Mouse (Mus musculus): ENCODE results near the gene Alpl.

Alpl gene

DNA sequence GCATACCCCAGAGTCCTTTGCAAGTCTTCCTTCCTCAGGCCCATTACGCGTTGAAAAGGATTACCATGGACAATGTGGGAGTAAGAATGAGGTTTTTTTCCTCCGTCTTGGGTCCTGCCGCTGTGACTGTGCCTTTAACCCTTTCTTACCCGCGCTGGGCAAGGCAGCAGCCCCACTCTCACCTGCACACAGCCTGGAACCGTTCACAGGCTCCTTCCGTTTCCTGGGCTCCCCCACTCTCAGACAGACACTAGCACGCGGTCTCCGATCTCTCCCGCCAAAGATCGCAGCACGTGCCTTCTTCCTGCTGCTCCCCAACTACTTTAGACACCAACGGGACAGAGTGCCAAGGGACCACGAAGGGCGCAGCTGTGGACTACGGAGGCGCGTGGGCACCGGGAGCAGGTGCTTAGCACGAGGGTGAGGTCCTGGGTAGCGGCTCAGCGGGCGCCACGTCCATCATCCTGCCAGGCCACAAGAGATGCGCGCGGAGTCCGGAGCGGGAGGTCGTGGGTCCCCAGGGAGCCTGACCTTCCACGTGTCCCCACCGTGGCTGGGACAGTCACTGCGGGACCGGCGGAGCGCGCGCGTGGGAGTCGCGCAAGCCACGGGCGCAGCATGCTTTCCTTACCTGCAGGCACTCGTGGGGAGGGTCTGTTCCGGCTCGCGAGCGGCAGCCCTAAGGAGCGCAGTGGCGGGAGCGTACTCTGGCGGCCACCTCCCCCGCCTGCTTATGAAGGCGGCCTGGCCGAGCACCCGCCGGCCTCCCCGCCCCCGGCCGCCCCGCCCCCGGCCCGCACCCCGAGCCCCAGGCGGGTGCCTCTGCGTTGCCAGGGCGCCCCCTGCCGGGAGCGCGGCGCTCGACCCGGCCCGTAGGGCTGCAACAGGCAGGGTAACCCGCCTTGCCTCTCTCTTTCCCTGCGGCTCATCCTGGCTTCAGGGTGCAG is at the start of gene Alpl:
Gene Alpl (minus strand): TSS at position 774 of the 947 bp plus-strand sequence.
- peak; percentile 58 for DNase-seq

DNA sequence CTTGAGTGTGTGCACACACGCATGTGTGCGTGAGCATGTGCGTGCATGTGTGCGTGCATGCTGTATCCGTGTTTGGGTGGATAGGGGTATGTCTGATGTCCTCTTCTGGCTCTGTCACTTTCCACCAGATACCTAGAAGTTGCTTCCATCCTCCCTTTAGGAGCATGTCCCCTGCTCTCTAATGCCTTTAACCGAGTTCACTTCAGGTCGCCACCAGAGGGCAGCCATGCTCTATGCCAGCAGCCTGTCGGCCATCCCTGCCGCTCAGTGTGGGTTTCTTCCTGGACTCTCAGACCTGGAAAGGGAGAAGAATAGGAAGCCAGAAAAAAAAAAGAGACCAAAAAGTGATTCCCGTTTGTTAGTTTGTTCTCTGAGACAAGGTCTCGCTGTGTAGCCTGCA is 48.5 kb upstream of the Alpl start:
- DNase-seq, result peak; percentile 84

DNA sequence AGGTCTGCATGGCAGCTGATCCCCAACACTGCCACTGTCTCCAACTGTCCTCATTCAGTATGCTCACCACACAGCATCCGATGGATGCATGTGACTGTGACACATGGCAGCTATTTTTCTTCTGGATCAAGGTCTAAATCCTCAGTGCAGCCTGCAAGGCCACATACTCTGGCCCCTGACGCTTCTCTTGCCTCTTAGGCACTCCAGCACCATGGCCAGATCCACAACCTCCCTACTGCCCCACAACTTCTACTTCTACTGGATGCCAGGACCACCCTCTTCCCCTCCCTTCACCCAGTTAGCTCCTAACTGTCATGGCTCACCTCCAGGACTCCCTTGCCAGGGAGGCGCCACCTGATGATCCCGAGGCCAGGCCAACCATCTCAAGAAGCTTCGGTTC is 43.3 kb upstream of the Alpl start:
- DNase-seq, result no peak

DNA sequence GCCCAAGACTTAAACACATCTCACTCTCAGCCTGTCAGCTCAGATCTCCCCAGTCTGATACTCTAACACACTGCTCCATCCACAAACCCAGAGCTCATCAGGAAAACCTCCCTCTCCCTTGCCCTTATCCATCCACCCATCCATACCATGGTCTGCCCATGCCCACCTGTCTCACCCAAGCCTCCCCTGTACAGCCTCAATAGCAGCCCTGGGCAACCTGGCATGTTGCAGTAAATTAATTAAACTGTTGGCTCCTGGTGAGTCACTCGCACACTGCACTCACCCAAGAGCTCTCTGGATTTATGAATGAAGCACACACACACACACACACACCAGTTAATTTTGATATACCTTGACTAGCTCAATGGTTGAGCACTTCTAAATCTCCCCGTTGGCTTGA is 42.6 kb upstream of the Alpl start:
- DNase-seq, result no peak

DNA sequence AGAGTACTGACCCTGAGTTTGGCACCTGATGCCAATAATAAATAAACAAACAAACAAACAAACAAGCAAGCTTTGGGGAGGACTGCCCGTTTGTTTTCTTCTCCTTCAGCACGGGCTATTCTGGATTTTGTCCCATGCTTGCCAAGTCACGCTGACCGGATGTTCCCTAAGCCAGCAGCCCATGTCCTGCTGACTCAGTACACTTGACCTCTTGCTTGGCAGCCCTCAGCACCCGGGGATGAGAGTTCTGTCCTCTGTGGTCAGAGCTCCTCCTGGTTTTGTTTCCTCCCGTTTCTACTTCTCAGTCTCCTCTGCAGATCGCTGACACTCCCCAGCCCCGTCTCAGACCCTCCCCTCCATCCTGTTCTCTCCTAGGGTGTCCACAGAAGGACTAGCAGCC is 41.6 kb upstream of the Alpl start:
- no peak for DNase-seq

DNA sequence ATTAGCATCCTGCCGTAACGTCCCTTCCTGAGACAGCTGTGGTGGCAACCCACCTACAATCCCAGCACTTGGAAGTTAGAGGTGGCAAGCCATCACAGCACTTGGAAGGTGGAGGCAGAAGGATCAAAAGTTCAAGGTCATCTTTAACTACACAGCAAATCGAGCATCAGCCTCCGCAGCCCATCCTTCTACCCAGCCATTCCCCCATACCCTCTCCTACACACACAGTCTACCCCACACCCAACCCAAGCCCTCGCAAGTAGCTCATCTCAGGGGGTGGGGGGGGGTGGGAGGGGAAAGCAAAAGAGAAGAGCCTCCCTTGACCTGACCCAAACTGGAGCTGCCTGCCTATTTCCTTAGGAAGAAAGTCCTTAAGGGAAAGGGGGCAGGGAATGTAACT is 40.6 kb upstream of the Alpl start:
- no peak for DNase-seq

DNA sequence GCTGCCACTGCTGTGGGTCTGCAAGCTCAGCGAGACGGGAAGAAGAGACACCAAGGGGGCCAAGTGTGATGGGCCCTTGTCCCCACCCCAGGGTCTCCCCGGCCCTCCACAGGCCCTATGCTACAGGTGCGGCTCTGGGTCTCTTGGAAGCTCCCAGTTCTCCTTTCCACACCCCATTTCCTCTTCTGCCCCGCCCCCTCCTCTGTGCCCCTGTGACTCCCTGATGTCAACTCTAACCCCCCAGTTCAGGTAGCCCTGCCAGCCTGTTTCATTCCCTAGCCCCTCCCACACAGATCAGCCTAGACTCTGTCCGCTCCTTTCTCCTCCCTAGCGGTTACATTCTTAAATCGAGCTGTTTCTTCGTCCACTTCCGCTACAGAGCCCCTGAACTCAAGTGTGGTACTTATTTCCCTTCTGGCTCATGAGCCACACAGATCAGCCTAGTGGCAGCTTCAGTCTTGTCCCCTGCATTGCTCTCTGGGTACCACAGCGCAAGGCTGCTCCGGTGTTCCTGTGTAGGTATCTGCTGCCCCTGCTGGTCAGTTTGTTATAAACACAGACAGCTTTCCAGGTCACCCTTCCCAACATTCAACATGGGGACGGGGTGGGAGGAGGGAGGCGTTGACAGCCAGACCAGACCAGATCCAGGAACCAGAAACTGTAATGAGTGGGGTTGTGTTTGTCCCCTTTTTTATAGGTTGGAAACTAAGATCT is 39.6 kb upstream of the Alpl start:
- DNase-seq, result peak; percentile 79

DNA sequence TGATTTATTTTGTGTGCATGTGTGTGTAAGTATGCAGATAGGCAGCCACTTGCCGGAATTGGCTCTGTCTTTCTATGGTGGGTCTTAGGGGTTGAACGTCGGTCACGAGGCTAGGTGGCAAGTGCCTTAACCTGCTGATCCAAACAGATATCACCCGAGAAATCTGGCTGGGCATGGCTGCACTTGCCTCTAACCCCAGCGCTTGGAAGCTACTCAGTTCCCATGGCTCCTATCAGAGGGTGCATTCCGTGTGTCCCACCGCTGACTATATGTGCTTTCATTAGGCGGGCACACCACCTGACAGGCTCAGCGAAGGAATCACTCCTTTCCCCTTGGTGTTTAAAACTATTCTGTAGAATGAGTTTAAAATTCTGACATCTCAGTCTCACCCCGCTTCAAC is 35.4 kb upstream of the Alpl start:
- DNase-seq, result no peak

DNA sequence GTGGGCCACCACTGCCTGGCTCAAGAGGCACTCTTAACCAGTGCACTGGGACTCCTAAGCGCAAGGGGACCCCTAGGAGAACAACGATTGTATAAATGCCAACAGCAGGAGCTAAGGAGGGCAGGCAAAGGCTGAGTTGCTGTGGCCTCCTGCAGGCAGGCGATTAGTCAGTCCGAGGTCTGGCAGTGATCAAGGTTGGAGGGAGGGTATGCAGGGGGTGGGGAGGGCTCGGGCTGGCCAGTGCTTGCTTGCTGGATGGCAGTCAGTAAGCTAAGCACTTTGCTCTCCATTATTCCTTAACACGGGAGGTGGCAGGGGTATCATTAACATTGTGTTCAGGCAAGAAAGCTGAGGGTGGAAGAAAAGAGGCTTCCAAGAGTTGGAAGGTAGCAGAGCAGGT is 34.2 kb upstream of the Alpl start:
- no peak for DNase-seq

DNA sequence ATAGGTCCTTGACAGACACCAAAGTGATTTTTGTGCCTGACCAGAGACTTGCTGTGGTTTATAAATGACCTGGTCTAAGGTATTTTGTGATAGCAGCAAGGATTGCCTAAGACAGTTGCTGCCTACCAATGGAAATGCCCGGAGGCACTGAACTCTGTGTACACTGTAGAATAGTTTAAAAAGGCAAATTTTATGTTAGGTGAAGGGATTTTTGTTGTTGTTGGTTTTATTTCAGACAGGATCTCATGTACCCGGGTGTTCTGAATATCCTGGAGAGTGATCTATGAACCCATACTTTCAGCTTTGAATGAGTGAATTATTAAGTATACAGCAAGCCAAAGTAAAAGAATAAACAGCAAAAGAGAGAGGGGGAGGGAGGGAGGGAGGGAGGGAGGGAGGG is 28.7 kb upstream of the Alpl start:
- no peak for DNase-seq

DNA sequence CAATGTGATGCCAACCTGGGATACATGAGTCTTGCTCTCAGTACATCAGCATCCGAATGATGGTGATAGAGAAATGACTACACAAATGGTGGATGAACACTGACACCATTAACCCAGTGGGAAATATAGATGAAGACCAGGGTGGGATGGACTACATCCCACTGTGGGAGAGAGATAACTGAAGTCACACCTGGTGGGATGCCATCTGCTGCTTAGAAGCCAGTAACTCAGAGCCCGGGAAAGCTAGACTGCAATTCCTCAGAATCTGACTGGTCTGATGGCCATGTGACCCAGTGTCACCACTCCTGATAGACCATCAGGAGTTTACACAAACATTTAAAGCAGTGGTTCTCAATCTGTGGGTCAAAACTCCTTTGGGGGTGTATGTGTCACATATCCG is 27.4 kb upstream of the Alpl start:
- DNase-seq, result no peak

DNA sequence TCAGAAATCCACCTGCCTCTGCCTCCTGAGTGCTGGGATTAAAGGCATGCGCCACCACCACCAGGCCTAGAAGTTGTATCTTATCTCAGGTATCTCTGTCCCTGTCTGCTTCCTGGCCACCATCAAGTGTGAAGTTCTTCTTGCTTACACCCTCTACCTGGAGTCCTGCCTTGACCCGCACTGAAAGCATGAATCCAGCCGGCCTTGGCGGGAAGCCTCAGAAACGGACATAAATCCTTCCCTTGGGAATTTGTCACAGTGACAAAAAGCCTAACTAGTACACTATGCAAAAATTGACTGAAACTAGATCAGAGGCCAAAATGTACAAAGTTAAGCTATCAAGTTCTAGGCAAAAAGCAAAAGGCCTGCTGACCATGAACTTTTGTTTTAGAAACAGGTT is 26.4 kb upstream of the Alpl start:
- no peak for DNase-seq

DNA sequence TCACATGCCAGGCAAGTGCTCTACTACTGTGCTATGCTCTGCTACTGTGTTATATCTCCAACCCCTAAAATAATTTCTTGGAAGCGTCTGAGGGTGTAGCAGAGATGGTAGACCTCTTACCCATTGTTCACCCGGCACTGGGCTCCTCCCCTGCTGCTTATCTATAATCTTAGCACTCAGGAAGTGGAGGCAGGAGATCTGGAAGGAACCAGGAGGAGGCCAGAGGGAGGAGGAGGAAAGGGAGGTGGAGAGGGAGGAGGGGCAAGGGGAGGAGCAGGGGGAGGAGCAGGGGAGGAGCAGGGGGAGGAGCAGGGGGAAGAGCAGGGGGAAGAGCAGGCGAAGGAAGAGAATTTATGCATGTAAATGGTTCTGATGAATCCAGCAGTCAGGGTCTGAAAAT is 24.5 kb upstream of the Alpl start:
- DNase-seq, result no peak

DNA sequence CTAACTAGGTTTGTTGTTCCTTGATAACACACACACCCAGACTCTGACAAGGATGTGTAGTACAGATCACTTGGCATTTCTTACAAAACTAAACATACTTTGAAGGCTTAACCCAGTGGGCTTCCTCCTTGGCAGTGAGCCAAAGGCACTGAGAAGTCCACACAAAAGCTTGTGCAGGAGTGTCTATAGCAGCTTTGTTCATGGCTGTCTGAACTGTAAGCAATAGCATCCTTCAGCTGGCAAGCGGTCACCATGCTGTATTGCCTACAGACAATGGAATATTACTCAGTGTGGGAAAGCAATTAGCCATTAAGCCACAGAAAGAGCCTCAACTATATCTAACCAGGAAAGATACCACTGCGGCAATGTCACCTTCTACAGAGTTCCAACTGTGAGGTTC is 23.3 kb upstream of the Alpl start:
- no peak for DNase-seq

DNA sequence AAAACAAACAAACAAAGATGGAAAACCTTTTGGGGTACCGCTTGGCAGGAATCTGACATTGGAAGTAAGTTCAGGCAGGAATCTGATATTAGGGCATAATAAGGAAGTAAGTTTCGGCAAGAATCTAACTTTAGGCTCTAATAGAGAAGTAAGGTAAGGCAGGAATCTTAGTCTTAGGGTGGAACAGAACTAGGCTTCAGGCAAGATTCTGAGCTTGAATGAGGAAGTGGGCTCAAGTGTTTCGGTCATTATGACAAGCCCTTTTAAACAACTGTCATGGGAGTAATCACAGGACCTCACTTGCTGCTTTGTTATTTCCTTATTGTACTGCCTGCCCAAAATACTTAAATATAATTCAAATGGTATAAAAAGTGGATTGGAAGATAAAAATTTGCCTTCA is 22.2 kb upstream of the Alpl start:
- no peak for DNase-seq

DNA sequence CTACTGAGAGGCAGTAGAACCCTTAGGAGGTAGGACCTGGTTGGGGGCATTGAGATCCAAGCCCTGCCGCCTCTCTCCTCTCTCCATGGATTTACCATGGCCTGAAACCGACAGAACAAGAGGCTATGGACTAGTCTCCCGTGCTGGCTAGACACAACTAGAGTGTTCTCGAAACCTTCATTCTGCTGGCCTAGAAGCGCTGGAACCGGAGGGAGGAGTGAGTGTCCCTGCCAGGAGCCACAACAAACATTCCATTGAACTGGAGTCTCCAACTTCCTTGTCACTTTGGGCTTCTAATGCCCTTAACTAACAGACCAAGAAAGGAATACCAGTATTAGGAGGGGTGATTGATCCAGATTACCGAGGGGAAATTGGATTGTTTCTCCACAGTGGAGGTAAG is 20.0 kb upstream of the Alpl start:
- no peak for DNase-seq

DNA sequence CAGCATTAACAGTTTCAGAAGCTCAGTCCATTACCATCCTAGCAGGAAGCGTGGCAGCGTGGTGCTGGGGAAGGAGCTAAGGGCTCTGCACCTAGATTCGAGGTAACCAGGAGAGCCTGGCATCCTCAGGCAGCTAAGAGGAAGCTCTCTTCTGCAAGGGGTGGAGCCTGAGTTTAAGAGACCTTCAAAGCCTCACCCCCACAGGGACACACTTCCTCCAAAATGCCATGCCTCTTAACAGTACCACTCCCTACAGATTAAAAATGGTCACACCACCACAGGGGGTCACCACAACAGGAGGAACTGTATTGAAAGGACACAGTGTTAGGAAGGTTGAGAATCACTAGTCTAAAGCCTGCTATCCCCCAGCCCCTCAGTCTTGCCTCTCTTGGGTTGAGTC is 19.3 kb upstream of the Alpl start:
- DNase-seq, result no peak

DNA sequence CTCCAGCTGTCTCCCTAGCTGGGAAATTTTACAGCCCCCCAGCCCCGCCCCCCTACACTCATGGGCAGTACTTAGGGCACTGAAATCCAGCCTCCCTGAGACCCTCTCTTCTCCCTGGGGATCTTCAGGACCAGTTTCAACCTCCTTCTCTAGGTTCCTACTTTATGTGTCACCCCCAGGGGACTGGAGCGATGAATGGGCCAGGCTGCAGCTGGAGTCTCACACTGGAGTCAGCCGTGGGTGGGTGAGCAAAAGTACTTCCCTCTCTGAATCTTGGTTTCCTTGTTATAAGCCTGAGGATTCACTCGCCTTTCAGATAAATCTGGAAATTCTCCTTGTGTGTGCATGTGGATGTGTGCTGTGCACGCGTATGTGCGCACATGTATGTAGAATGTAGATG is 18.0 kb upstream of the Alpl start:
- DNase-seq, result peak; percentile 25

DNA sequence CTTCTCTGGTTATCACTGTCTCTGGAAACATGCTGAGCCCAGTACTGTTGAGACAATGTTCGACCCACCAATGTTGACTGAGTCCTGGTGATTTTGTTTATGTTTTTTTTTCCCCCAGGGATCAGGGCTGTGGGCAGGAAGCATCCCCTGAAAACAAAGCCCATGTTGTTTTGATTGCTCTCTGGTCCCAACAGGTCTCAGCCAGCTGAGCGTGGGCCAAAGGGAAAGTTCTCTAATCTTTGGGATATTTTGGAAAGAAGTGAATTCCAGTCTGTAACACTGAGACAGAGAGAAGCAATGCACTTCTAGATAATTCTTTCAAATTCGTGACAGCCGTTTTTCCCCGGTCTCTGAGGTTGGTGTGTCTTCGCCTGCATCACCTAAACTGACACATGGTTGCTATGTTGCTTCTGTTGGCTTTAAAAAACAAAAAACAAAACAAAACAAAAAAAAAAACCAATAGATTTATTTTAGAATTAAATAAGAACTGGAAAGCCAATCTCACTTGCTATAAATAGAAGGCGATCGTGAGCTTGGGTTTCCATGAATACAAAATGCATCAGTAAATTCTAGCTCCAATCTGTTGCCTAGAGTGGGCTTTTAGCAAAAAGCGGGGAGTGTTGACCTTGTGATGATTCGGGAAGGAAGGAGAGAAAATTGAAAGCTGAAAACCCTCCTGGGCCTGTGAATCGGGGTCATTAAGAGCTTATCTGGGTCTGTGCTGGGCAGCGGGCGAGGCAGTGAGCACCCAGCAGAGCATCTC is 16.9 kb upstream of the Alpl start:
- peak; percentile 20 for DNase-seq

DNA sequence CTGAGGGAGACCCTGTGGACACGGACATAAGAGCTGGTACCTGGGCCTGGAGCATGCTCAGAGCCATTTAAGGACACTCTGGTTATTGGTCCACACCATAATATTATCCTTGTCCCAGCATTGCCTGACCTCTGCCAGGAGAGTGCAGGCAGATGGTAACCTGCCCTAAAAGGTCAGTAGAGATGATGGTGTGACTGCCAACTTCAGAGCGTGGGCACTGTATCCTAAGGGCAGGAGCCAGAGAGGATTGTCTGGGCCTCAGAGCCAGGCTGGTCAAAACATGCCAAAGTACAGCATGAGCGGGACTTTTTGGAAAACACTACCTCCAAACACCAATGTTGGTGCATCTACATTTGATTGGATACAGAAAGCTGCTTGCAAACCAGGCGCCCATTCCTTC is 13.8 kb upstream of the Alpl start:
- no peak for DNase-seq

DNA sequence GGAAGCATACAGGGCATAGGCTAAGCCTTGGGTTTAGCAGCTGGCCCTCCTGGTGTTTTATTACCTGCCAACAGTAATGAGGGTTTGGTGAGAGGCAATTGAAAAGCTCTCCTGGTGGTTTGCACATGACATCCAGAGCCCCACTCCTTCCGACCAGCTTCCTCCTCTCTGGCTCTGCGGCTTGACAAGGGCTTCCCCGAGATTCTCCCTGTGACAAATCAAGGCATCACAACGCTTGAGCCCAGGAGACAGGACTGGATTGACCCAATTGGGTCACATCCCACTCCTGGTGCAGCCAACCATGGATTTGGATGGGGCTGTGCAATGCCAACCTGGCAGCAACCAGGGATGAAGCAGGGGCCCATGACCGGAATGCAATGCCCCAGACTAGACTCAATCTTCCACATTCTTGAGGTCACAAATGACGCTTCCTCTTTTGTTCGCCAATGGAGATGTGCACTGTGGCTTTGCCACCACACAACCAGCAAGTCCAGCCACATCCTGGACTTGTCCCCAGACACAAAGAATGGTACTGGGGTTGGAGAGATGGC is 11.2 kb upstream of the Alpl start:
- no peak for DNase-seq

DNA sequence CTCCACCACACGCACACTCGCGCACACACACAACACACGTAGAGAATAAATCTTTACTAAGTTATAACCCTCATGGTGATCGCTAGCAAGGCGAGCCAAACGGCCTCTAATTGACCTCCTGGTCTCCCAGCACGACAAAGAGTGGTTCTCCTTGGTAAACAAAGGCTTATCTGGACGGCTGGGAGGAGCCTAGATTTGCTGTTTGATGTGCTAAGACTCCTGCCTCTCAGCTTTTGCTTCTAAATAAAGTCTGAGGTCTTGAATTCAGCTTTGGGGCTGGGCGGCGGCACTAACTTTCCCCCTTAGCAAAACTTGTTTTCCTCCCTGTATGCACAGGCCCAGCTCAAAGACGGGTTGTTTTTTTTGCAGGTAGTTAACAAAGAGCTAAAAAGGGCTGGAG is 5.0 kb upstream of the Alpl start:
- no peak for DNase-seq

DNA sequence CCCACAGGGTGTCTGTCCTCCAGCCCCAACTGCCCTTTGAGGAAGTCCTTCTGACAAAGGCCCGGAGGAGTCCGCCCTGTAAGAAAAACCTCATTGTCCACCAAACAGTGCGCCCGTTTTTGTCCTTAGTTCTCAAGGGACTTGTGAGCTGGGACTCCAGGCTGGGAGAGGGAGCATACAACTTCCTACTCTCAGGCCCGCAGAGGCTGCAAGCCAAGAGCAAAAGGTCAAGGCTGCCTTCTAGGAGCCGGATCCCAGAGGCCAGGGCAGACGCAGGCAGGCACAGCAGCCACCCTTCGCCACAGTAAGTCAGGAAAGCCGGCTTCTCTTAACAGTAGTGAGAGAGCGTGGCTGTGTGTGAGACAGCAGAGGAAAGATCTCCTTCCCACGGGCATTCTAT is 4.1 kb upstream of the Alpl start:
- no peak for DNase-seq
